In the genomic region with DNA sequence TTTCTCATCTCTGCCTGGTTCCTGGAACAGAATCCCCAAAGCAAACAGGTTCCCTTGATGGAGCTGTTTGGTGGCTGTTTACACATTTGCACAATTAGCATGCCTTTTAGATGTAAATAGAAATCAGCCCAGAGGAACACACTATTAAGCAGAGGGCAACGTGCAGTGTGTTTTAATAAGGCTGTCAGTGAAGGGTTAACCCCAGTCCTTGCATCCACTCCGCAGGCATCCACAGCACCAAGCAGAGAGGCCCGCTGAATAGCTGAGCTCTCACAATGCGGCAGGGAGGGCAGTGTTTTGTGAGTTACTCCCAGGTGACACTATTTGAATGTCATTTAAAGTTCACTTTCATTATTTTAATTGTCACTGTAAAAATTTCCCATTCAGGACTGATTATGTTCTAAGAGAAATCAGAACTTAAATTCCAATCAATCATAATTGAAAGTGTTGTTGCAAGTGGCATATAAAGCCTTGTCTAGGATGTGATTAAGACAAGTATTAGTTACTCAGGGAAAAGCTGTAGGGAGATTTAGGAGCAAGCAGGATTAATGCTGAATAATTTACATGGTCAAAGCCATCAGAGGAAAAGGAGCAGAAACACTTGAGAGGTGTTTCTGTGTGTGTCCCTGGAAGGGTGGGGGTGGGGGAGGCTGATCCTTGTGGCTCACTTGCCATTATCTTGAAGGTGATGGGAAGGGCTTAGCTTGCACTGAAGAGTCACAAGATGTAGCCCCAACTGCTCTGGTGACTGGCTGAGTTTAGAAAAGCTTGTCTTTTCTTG, we compare ENCODE assay signal across 18 mouse cellular contexts.
A peak's percentile ranks its signal among the peaks of the same experiment; 100 is the strongest.
DNase-seq lines count a peak whose midpoint lies in the region; ATAC-seq and TF ChIP-seq lines count a peak whose summit lies in the region.
"Had no signal": no experiment of that assay in that cellular context is flagged by ENCODE, and none has a peak within 500 bp of the region (broad histone marks: within the 10 kb centered on the region; RNA-seq: fewer than 3 reads in every experiment).

No protein-coding gene starts in this region.

- H3K27ac ChIP-seq in embryonic facial prominence, embryonic 11.5 days (replicated peaks; ENCODE audit: low read depth, low read length) = no peak overlapping the region
- H3K27ac ChIP-seq in embryonic facial prominence, embryonic 10.5 days (replicated peaks) = no peak overlapping the region
- no peak overlapping the region for H3K27ac ChIP-seq in forebrain, postnatal 0 days (ENCODE audit: low read depth, low read length)
- peak overlapping the region; percentile 9; the same call in 1 of the 2 replicates for H3K27ac ChIP-seq in midbrain, embryonic 10.5 days (replicated peaks)
- H3K27ac ChIP-seq in neural tube, embryonic 14.5 days (ENCODE audit: low read depth, low read length) = no peak overlapping the region
- H3K27ac ChIP-seq: intestine, embryonic 15.5 days; kidney, postnatal 0 days; limb, embryonic 10.5 days; liver, embryonic 14.5 days had no signal

- DNase-seq in embryonic facial prominence, embryonic 11.5 days (ENCODE audit: low spot score) = peak; percentile 41
- no peak for DNase-seq in embryonic facial prominence, embryonic 10.5 days (ENCODE audit: low spot score)
- DNase-seq in forebrain, postnatal 0 days = no peak
- peak; percentile 28 for DNase-seq in midbrain, embryonic 10.5 days (ENCODE audit: low spot score)
- no peak for DNase-seq in adrenal gland, adult 18-20 months (ENCODE audit: low spot score in 2 of 2)
- no peak for DNase-seq in heart, postnatal 14 days
- DNase-seq in cerebellum, postnatal 25 days = no peak
- DNase-seq: adrenal gland, adult 8-10 months; heart, adult 18-20 months; lung, postnatal 14 days; right cerebral cortex, postnatal 4 days; thymus, postnatal 14 days had no signal

- H3K36me3 ChIP-seq in embryonic facial prominence, embryonic 11.5 days (replicated peaks; ENCODE audit: control insufficient read depth, insufficient read depth, low read depth, low read length) = no peaks in the 10 kb centered on the region
- no peaks in the 10 kb centered on the region for H3K36me3 ChIP-seq in embryonic facial prominence, embryonic 10.5 days (replicated peaks)
- H3K36me3 ChIP-seq in forebrain, postnatal 0 days (ENCODE audit: insufficient read depth) = no peaks in the 10 kb centered on the region
- no peaks in the 10 kb centered on the region for H3K36me3 ChIP-seq in midbrain, embryonic 10.5 days
- H3K36me3 ChIP-seq in neural tube, embryonic 14.5 days (ENCODE audit: control insufficient read depth, insufficient read depth, low read length) = no peaks in the 10 kb centered on the region
- H3K36me3 ChIP-seq: intestine, embryonic 15.5 days; limb, embryonic 10.5 days had no signal

- intact Hi-C loops in heart, postnatal 14 days (cut with DNase I) = no loop called here

- H3K4me3 ChIP-seq in embryonic facial prominence, embryonic 11.5 days (ENCODE audit: low read depth, low read length) = no peak overlapping the region
- H3K4me3 ChIP-seq in embryonic facial prominence, embryonic 10.5 days = no peak overlapping the region
- H3K4me3 ChIP-seq in forebrain, postnatal 0 days (ENCODE audit: low read depth, low read length) = no peak overlapping the region
- H3K4me3 ChIP-seq in midbrain, embryonic 10.5 days = no peak overlapping the region
- no peak overlapping the region for H3K4me3 ChIP-seq in neural tube, embryonic 14.5 days (ENCODE audit: low read depth, low read length)
- H3K4me3 ChIP-seq: intestine, embryonic 15.5 days; limb, embryonic 10.5 days had no signal

- H3K9me3 ChIP-seq in embryonic facial prominence, embryonic 11.5 days (replicated peaks; ENCODE audit: control insufficient read depth, low read length) = no peaks in the 10 kb centered on the region
- no peaks in the 10 kb centered on the region for H3K9me3 ChIP-seq in embryonic facial prominence, embryonic 10.5 days
- no peaks in the 10 kb centered on the region for H3K9me3 ChIP-seq in forebrain, postnatal 0 days (ENCODE audit: low read length)
- no peaks in the 10 kb centered on the region for H3K9me3 ChIP-seq in midbrain, embryonic 10.5 days (replicated peaks)
- no peaks in the 10 kb centered on the region for H3K9me3 ChIP-seq in neural tube, embryonic 14.5 days (ENCODE audit: control insufficient read depth, low read length)
- H3K9me3 ChIP-seq: intestine, embryonic 15.5 days; limb, embryonic 10.5 days had no signal

- peak; percentile 75; the same call in 1 of the 2 replicates for ATAC-seq in embryonic facial prominence, embryonic 11.5 days (replicated peaks; ENCODE audit: insufficient number of reproducible peaks, low FRiP score, low TSS enrichment, low read depth)
- ATAC-seq in forebrain, postnatal 0 days = peak; percentile 66
- ATAC-seq in neural tube, embryonic 14.5 days (ENCODE audit: low read depth) = peak; percentile 90; the same call in 1 of the 2 replicates
- ATAC-seq: intestine, embryonic 15.5 days; Patski had no signal

- H3K4me1 ChIP-seq in embryonic facial prominence, embryonic 11.5 days (ENCODE audit: control insufficient read depth, insufficient read depth, low read length) = no peaks in the 10 kb centered on the region
- H3K4me1 ChIP-seq in embryonic facial prominence, embryonic 10.5 days = peaks cover 10% of the 10 kb centered on the region
- 0 out of 2 replicates have a peak, but pooled peaks cover 3% of the 10 kb centered on the region for H3K4me1 ChIP-seq in forebrain, postnatal 0 days (ENCODE audit: insufficient read depth)
- H3K4me1 ChIP-seq in midbrain, embryonic 10.5 days = peaks cover 15% of the 10 kb centered on the region
- no peaks in the 10 kb centered on the region for H3K4me1 ChIP-seq in neural tube, embryonic 14.5 days (ENCODE audit: control insufficient read depth, insufficient read depth, low read length)
- H3K4me1 ChIP-seq: intestine, embryonic 15.5 days; limb, embryonic 10.5 days had no signal

- H3K4me2 ChIP-seq in embryonic facial prominence, embryonic 11.5 days (ENCODE audit: low read depth, low read length) = no peak overlapping the region
- H3K4me2 ChIP-seq in forebrain, postnatal 0 days (ENCODE audit: low read depth) = no peak overlapping the region
- H3K4me2 ChIP-seq in neural tube, embryonic 14.5 days (ENCODE audit: low read depth, low read length) = no peak overlapping the region
- H3K4me2 ChIP-seq: intestine, embryonic 15.5 days had no signal

- H3K27me3 ChIP-seq in embryonic facial prominence, embryonic 11.5 days (ENCODE audit: control insufficient read depth, insufficient read depth, low read length) = no peaks in the 10 kb centered on the region
- H3K27me3 ChIP-seq in embryonic facial prominence, embryonic 10.5 days (replicated peaks; ENCODE audit: low read depth, poor library complexity, severe bottlenecking) = no peaks in the 10 kb centered on the region
- no peaks in the 10 kb centered on the region for H3K27me3 ChIP-seq in forebrain, postnatal 0 days (ENCODE audit: insufficient read depth, low read length)
- H3K27me3 ChIP-seq in midbrain, embryonic 10.5 days (ENCODE audit: low read depth, poor library complexity, severe bottlenecking) = no peaks in the 10 kb centered on the region
- no peaks in the 10 kb centered on the region for H3K27me3 ChIP-seq in neural tube, embryonic 14.5 days (ENCODE audit: control insufficient read depth, insufficient read depth, low read length)
- H3K27me3 ChIP-seq: intestine, embryonic 15.5 days; Patski had no signal

- WGBS in embryonic facial prominence, embryonic 11.5 days = 4% methylated on average over 4 of the region's 4 CpGs
- 2% methylated on average over 4 of the region's 4 CpGs for WGBS in embryonic facial prominence, embryonic 10.5 days
- 2% methylated on average over 4 of the region's 4 CpGs for WGBS in forebrain, postnatal 0 days
- 2% methylated on average over 4 of the region's 4 CpGs for WGBS in midbrain, embryonic 10.5 days
- WGBS in neural tube, embryonic 14.5 days = 2% methylated on average over 4 of the region's 4 CpGs

- TF ChIP-seq CTCF in forebrain, postnatal 0 days (IDR thresholded peaks at IDR 0.05; ENCODE audit: low read depth) = no peak

- no peak overlapping the region for H3K9ac ChIP-seq in embryonic facial prominence, embryonic 11.5 days (replicated peaks; ENCODE audit: low read length)
- no peak overlapping the region for H3K9ac ChIP-seq in forebrain, postnatal 0 days
- H3K9ac ChIP-seq in neural tube, embryonic 14.5 days (replicated peaks; ENCODE audit: low read depth, low read length) = no peak overlapping the region
- H3K9ac ChIP-seq: intestine, embryonic 15.5 days; liver, embryonic 14.5 days had no signal

Comparison
In these comparisons a context has a peak if more than half of its experiments do, and no peak if none do; other contexts are left out.
1. DNase-seq: peak in embryonic facial prominence, embryonic 11.5 days (single experiment) and midbrain, embryonic 10.5 days (single experiment); none in embryonic facial prominence, embryonic 10.5 days (single experiment), forebrain, postnatal 0 days (single experiment), adrenal gland, adult 18-20 months (0 of 2), heart, postnatal 14 days (0 of 2) and cerebellum, postnatal 25 days (0 of 2).
2. Peak in every context shown above with its lines, with median percentiles within 50 percentile points of each other: ATAC-seq.